Mouse (Mus musculus) ES-E14 (cell line): Measurements from ENCODE around the gene Krt78.

ENCODE experiments used
- CHD2 ChIP-seq: IDR thresholded peaks from 2 replicates; pipeline ENCODE4 v1.6.1; 2014; ENCODE audit warnings: mild to moderate bottlenecking, low read depth, low read length, inconsistent platforms
- HCFC1 ChIP-seq: IDR thresholded peaks from 2 replicates; pipeline ENCODE4 v1.6.1; 2012; ENCODE audit warnings: low read length, inconsistent platforms, borderline replicate concordance; ENCODE audit not compliant: insufficient read depth

DNA sequence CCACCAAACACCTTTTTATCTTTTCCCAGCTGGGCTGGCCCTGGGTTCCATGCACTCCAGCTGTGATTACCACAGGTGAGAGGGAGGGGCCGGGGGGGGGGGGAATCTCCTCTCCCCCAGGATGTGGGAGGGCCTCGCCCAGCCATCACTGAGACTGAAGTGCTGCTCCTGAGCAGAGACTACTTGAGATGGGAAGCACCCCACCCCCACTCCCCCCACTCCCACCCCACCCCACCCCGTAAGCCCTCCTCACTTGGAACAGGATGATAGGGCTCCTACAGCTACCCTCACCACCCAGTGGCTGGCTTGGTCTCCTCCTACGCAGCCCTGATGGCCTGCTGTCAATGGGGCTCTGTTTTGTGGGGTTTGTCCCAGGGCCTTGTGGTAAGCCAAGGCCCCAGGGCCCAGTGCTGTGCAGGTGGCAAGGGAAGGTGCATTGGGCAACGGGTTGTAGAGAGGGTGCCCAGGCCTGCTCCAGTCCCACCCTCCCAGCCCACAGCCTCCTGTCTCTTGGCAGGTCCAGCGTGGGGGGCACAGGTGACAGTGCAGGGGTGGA, 13.7 kb downstream of the Krt78 start, which contains the start of gene Krt79:
- no peak for TF ChIP-seq CHD2
- no peak for TF ChIP-seq HCFC1
